Mouse (Mus musculus) frontal cortex, adult 2 months (tissue): ENCODE results near the gene Dysf. TPM values are rescaled to one million over a fixed set of nuclear protein-coding genes. Genes with fewer than 3 reads are reported as not detected.
A peak's percentile ranks its signal among the peaks of the same experiment; 100 is the strongest.

Experiments
- DNase-seq, 2 experiments: peaks; one replicate each; pipeline ENCODE4 v3.0.0; 2022; ENCODE audit warnings: low spot score in 1 of 2; ENCODE audit errors: extremely low spot score in 1 of 2
- polyA plus RNA-seq: library from polyadenylated mRNA; depleted of rRNA; stranded (reverse); fragments of >200 nt; gene quantifications from 2 replicates; pipeline ENCODE4 v1.2.3, GENCODE M21; 2012; rRNA removed

The Dysf gene
- polyA plus RNA-seq, 1 experiment: 6.6 TPM

- peak; percentile 30 to 67 for DNase-seq
Measured at GRCm38 (mm10) chr6:84225587-84225986, 217.2 kb downstream of the Dysf start.

GRCm38 (mm10) chr6:84228196-84228595 lies 219.8 kb downstream of the Dysf start:
- DNase-seq: no peak

GRCm38 (mm10) chr6:84228786-84229185 lies 220.4 kb downstream of the Dysf start:
- DNase-seq: no peak

- DNase-seq: no peak
Measured at GRCm38 (mm10) chr6:84229739-84230138, 221.3 kb downstream of the Dysf start.

GRCm38 (mm10) chr6:84231108-84231507 lies 222.7 kb downstream of the Dysf start:
- DNase-seq: no peak

- DNase-seq: peak; percentile 17 to 24
Measured at GRCm38 (mm10) chr6:84232063-84232760, 223.8 kb downstream of the Dysf start.

- DNase-seq: no peak
Measured at GRCm38 (mm10) chr6:84233783-84234182, 225.4 kb downstream of the Dysf start.

GRCm38 (mm10) chr6:84235365-84235764 lies 227.0 kb downstream of the Dysf start:
- DNase-seq: no peak

GRCm38 (mm10) chr6:84243385-84243784 lies 235.0 kb downstream of the Dysf start:
- DNase-seq: no peak

- DNase-seq: no peak
Measured at GRCm38 (mm10) chr6:84246101-84246760, 237.8 kb downstream of the Dysf start.

GRCm38 (mm10) chr6:84246979-84247378 lies 238.6 kb downstream of the Dysf start:
- peak in 1 of 2 experiments; percentile 21 for DNase-seq

Other genes with a start within 250 kb of the Dysf start
- gene Ankrd53, start 245.9 kb upstream of the Dysf start, polyA plus RNA-seq: not detected in 2 replicates
- 38.0 and 41.4 TPM in 2 replicates for gene Tex261, start 232.8 kb upstream of the Dysf start, polyA plus RNA-seq
- 40.1 and 47.0 TPM in 2 replicates for gene Nagk, start 213.6 kb upstream of the Dysf start, polyA plus RNA-seq
- gene Paip2b, start 176.8 kb upstream of the Dysf start, polyA plus RNA-seq: 38.8 and 45.7 TPM in 2 replicates
- 62.4 and 65.0 TPM in 2 replicates for gene Zfp638, start 141.5 kb upstream of the Dysf start, polyA plus RNA-seq